Mouse (Mus musculus) urinary bladder, postnatal 36 days (tissue): ENCODE results near the gene Faf2.

ENCODE experiments used
- DNase-seq, 2 experiments: peaks; one replicate each; pipeline ENCODE4 v3.0.0; 2022; ENCODE audit warnings: low spot score in 2 of 2, mixed read lengths in 1 of 2

Gene Faf2

GRCm38 (mm10) chr13:54621155-54621932 is at the start of gene Faf2:
Faf2 (plus strand) TSS chr13:54621784.
- DNase-seq, result peak; percentile 97 to 98

DNA sequence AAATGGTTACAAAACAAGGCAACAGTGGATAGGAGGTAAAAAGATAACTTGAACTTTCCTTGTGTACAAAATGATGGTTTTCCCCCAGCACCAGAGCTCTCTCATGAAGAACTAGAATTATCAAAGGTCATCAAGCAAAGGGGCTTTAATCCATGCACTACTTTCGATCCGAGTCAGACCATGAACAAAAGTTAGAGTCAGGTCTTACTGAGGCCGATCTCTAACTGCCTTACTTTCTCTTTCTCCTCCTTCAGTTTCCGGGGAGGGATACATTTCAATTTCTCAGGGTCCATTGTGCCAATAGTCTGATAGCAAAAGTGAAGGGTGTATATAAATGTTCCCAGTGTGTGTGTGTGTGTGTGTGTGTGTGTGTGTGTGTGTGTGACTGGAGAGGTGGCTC is 49.0 kb upstream of the Faf2 start:
- DNase-seq, result no peak

DNA sequence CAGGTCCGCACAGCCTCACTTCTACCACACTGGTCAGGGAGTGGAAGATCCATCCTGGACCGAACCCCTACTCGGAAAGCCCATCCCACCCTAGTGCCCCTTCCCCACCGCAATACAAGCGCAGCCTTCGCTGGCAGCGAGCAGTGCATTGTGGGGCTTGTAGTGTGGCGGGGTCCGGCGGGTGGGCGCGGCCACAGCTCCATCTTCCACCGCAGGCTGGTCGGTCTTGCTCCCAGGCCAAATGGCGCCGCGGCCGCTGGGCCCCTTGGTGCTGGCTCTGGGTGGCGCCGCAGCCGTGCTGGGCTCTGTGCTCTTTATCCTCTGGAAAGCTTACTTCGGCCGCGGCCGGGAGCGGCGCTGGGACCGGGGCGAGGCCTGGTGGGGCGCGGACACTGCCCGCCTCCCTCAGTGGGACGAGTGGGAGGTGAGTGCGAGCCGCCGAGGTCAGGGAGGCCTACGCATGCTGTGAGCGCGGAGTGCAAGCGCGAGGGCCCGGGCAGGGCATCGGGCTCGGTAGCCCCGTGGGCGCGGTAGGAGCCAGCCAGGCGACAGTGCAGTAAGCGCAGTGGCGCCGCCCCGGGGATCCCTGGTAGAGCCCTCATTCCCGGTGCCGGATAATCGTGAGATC is 46.6 kb upstream of the Faf2 start, which contains the start of gene Arl10:
TSS of gene Arl10 (plus strand) at position 162 of the 628 bp plus-strand sequence.
- peak; percentile 65 to 78 for DNase-seq

- peak in 1 of 2 experiments; percentile 22 for DNase-seq
These were observed 46.1 kb upstream of the Faf2 start for GRCm38 (mm10) chr13:54575489-54575888.

DNA sequence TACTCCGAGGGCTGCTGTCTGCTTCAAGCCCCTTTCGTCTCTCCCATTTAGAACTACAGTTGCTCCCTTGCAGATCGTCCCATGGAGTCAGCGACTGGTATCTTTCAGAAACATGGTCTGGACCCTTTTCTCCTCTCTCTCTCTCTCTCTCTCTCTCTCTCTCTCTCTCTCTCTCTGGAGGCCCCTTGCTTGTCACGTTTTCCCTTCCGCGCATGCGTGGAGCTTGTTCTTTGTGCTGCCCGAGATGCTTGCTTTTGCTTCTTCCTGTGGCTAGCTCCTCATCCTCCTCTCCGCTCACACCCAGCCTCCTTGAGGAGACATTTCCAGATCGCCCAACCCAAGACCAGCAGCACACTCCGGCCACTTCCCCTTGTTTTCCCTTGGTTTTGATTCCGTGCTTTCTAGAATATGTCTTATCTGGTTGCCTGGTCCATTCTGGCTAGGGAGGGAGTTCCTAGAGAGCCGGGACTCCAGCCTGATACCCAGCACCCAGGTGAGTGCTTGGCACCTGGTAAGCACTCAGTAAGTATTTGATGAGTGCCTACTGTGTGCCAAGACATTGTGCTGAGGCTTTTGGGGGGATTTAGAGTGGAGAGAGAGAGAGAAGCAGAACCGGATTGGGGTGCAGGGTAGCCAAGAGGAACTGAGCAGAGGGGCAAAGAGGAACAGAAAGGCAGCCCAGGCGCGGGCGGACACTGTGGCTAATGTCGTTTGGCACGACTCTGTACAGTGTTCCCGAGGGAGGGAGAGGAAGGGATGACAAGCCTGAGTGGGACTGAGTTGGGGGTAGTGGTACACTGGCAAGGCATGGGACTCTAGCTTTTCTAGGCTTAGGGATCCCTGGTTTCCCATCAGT is 43.7 kb upstream of the Faf2 start:
- DNase-seq, result no peak

DNA sequence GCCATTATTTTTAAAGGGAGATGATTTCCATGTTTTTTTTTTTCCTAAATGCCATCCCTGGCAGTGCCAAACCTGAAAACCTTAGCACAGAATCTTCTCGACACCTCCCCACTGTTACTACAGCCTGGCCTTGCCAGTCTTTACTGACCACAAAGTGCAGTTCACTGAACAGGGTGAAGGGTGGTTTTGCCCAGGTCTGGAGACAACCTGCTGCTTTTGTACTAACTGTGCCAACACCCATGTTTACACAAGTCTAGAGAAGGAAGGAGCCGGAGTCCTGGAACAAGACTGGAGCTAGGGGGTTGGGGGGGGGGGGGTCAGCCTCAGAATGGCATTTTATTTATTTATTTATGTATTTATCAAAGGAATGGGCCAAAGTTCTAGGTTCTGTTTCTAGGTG is 40.2 kb upstream of the Faf2 start:
- peak in 1 of 2 experiments; percentile 31 for DNase-seq

GRCm38 (mm10) chr13:54582126-54582525 is 39.5 kb upstream of the Faf2 start:
- no peak for DNase-seq

DNA sequence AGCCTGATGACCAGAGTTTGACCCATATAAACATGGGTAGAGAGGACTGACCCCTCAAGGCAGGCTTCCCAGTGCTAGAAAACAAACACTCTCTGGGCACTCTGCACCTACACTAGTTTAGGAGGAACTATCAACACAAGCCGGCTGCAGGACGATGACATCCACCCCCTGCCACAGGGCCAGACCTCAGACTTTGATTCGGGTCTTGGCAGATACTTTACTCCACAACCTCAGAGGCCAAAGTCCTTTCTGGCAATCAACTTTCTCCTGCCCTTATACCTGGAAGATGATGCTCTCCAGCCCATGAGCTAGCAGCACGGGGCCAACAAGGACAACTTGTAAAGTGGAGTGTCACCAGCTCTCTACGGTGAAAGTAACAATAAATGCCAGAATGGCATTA is 38.7 kb upstream of the Faf2 start:
- DNase-seq, result no peak

DNA sequence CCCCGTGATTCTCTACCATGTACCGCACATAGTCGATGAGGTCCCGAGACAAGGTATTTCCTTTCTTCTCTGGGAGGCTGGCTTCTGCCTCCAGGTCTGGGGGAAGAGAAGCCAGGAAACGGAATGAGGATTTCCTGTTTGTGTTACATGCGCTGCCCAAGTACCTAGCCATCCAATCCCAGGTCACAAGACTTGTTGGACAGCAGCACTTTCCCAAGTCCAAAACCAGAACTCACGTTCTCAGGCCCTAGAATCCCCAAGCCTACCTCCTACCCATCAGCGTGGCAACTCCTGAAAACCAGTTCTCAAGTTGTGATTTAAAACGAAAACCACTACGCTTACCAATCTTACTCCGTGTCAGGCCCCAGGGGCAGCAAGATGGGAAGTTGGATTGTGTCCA is 35.8 kb upstream of the Faf2 start:
- no peak for DNase-seq

GRCm38 (mm10) chr13:54589414-54589995 is 32.1 kb upstream of the Faf2 start:
- DNase-seq, result no peak

DNA sequence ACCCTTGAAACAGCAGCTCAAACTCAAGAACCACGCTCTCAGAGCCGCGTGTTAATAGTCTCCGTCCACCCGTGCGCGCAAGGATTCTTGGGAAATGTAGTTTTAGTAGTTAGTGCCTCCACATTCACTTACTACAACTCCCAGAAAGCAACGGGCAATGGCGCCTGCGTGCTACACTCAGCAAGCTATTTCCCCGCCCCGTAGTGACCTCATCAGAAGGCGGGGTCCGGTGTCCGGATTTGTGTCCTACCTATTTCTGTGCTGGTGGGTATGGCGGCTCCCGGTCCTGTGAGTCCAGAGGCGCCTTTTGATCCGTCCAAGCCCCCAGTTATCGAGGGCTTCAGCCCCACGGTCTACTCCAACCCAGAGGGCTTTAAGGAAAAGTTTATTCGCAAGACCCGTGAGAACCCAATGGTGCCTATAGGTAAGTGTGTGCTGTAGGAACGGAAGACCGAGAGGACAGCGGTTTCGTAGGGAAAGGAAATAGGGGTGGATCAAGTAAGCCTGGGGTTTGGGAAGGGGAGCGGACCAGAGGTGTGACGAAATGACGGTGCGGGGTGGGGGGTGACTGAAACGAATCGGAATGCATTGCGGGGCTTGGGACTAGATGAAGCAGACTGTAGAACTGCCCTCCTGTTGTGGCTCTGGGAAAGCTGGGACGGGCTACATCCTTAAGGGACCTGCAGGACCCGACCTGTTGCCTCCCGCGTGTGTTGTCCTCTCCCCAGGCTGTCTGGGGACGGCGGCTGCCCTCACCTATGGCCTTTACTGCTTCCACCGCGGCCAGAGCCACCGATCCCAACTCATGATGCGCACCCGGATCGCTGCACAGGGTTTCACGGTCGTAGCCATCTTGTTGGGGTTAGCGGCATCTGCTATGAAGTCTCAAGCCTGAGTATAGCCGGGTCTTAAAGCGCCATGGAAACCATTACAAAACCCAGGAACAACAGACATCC is 31.3 kb upstream of the Faf2 start, which contains the start of the genes Nop16 and Higd2a:
TSS of gene Nop16 (minus strand) at position 95 of the 956 bp plus-strand sequence.
TSS of gene Higd2a (plus strand) at position 212 of the 956 bp plus-strand sequence.
- peak; percentile 96 to 97 for DNase-seq

DNA sequence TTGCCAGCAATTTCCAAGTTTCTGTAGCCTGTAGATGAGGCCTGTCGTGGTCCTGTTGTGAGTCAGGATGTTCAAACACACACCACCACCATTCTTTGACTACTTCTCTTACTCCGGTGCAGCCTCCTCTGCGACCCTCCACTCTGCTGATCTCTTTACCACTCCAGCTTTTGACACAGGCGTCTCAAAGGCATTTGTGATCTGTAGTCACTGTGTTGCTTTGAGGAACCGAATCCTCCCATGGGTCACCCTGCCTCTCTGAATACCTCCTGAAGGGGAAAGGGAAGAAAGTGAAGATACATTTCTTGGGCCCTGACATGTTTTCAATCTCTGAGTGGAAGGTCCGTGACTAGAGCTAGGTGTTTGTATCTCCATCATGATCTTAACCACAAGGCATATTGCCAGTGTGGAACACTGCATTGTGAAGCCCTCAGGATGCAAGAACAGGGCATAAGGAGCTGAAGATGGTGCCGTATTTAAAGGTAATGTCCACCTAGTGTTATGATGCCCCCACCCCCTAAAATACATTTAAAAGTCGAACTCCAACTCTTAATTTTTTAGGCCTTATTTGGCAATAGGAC is 29.7 kb upstream of the Faf2 start:
- DNase-seq, result no peak

GRCm38 (mm10) chr13:54593617-54594016 is 28.0 kb upstream of the Faf2 start:
- no peak for DNase-seq

DNA sequence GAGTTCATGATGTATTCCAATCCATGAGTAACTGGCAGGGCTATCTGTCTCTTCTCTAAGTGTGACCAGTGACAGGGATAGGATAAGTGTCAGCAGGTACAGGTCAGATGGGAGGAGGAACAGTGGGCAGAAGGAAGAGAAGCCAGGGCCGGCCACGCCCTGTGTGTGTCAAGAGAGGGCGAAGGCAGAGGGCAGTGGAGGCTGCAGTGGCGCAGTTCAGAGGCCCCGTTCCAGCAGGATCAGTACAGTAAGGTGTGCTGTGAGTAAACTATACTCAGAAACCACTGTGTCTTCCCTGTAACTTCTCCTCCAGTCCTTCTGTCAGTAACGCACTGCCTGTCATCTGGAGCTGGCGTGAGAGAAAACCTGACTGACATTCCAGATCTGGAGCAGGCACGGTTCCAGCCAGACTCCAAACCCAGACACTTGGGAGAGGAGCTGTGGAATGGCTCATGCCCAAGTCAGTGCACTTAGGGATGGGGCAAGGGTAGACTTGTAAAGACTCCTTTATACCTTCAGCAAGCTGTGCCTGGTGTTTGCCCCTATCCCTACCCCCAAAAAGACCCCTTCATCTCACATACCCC is 25.4 kb upstream of the Faf2 start:
- no peak for DNase-seq

DNA sequence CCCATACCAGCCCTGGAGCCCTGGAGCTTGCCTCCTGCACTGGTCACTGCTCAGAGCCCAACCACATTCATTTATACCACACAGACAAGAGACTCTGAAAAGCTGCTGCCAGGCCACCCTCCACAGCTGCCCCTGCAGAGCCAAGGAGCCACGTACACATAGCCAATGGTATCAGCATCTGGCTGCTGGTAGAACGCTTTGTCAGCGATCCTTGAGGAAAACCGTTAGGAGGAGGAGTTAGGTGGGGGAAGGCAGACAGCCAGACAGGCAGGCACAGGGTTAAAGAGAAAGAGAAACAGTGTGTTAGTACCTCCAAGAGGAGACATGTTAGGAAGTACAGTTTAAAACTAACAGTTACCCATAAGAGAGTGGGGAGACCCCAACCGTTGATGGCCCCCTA is 24.7 kb upstream of the Faf2 start:
- no peak for DNase-seq

- DNase-seq, result no peak
These were observed 22.9 kb upstream of the Faf2 start for GRCm38 (mm10) chr13:54598622-54599143.

- DNase-seq, result no peak
These were observed 18.9 kb upstream of the Faf2 start for GRCm38 (mm10) chr13:54602639-54603111.

- DNase-seq, result no peak
These were observed 18.1 kb upstream of the Faf2 start for GRCm38 (mm10) chr13:54603501-54603900.

- no peak for DNase-seq
These were observed 17.4 kb upstream of the Faf2 start for GRCm38 (mm10) chr13:54604221-54604620.
